Mouse (Mus musculus): ENCODE data around the gene Rpl35a.

DNA sequence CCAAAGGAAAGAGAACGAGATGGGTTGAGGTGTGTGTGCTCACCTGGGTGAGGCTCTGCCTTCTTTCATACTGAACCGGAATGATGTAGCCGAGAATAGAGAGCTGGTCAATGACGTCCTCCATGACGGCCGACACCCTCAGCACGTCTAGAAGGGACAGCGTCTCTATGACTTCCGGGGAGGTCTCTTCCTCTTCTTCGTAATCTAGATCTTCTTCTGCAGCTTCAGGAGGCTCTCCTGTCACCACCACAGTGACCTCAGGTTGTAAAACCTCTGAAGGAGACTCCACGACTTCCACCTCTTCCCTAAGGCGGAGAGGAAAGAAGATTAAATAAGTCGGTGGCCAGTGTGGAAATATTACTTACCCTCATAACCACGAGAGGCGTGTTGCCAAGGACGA, 6.4 kb upstream of the Rpl35a start:
- no peak for TF ChIP-seq CTCF (IDR thresholded peaks at IDR 0.05)
- TF ChIP-seq EP300 (IDR thresholded peaks at IDR 0.05): no peak
